Mouse (Mus musculus) CH12.LX (cell line): Measurements from ENCODE around the gene Fer.

Experiments
- BHLHE40 ChIP-seq: IDR thresholded peaks from 2 replicates; pipeline ENCODE4 v1.6.1; 2011; ENCODE audit warnings: mild to moderate bottlenecking, low read depth, low read length, improper control_type of control experiment
- CHD1 ChIP-seq: IDR thresholded peaks from 2 replicates; pipeline ENCODE4 v1.6.1; 2012; ENCODE audit warnings: low read depth, low read length, improper control_type of control experiment, inconsistent platforms
- CHD2 ChIP-seq: IDR thresholded peaks from 2 replicates; pipeline ENCODE4 v1.6.1; 2011; ENCODE audit warnings: low read length, improper control_type of control experiment
- CTCF ChIP-seq, 2 experiments: IDR thresholded peaks in 1 of 2; conservative IDR thresholded peaks in 1 of 2; 2 replicates each; pipeline ENCODE4 v1.5.1; 2011 to 2012; ENCODE audit warnings: low read depth in 2 of 2, low read length in 2 of 2, improper control_type of control experiment in 1 of 2, inconsistent platforms in 1 of 2, mild to moderate bottlenecking in 1 of 2, moderate library complexity in 1 of 2
- E2F4 ChIP-seq: IDR thresholded peaks from 2 replicates; pipeline ENCODE4 v1.6.1; 2011; ENCODE audit warnings: low read depth, low read length, improper control_type of control experiment; ENCODE audit not compliant: insufficient replicate concordance
- MAX ChIP-seq: IDR thresholded peaks from 2 replicates; pipeline ENCODE4 v1.6.1; 2011; ENCODE audit warnings: low read length, improper control_type of control experiment
- NRF1 ChIP-seq: IDR thresholded peaks from 2 replicates; pipeline ENCODE4 v1.6.1; 2014; ENCODE audit warnings: low read depth, mild to moderate bottlenecking, inconsistent platforms, low read length, improper control_type of control experiment, moderate library complexity
- POLR2A ChIP-seq: IDR thresholded peaks from 2 replicates; pipeline ENCODE4 v1.6.1; 2011; ENCODE audit warnings: low read depth, mild to moderate bottlenecking, improper control_type of control experiment, low read length
- POLR2AphosphoS2 ChIP-seq: IDR thresholded peaks from 2 replicates; pipeline ENCODE4 v1.6.1; 2011; ENCODE audit warnings: low read depth, low read length, improper control_type of control experiment
- RAD21 ChIP-seq: IDR thresholded peaks from 2 replicates; pipeline ENCODE4 v1.6.1; 2011; ENCODE audit warnings: low read depth, mild to moderate bottlenecking, low read length, improper control_type of control experiment, moderate library complexity
- RCOR1 ChIP-seq: conservative IDR thresholded peaks from 2 replicates; pipeline ENCODE4 v1.6.1; 2012; ENCODE audit warnings: low read depth, mild to moderate bottlenecking, inconsistent platforms, low read length, improper control_type of control experiment
- SMC3 ChIP-seq: IDR thresholded peaks from 2 replicates; pipeline ENCODE4 v1.6.1; 2011; ENCODE audit warnings: low read depth, low read length, improper control_type of control experiment
- USF1 ChIP-seq: IDR thresholded peaks from 2 replicates; pipeline ENCODE4 v1.6.1; 2014; ENCODE audit warnings: low read depth, mild to moderate bottlenecking, inconsistent platforms, low read length, improper control_type of control experiment
- ZNF384 ChIP-seq: IDR thresholded peaks from 2 replicates; pipeline ENCODE4 v1.6.1; 2012; ENCODE audit warnings: low read depth, low read length, improper control_type of control experiment, inconsistent platforms

DNA sequence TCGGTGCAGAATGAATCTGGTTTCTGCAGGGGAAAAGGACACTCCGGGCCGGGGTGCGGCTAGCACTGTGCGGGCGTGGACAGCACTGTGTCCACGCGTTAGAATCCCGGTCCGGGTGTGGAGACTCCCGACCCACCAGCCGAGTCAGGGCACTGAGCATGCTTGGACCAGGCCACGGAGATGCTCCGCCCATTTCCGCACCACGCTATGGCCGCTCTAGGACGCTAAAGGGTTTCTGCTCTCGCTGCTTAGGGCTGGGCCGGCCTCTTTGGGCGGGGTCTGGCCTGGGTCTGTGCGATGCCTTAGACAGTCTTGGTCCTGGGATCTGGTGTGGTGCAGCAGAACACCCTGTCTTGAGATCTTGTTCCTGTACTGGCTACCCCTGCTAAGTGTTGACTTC, 13.3 kb upstream of the Fer start:
- no peak for TF ChIP-seq ZNF384
- TF ChIP-seq POLR2A, result no peak
- no peak for TF ChIP-seq CTCF (conservative IDR thresholded peaks at IDR 0.05 in 1 of 2, IDR thresholded peaks at IDR 0.05 in 1 of 2; ENCODE audit: low read depth in 2 of 2, low read length in 2 of 2)
- TF ChIP-seq MAX, result no peak
- no peak for TF ChIP-seq POLR2AphosphoS2
- no peak for TF ChIP-seq RCOR1
- no peak for TF ChIP-seq SMC3
- no peak for TF ChIP-seq E2F4
- TF ChIP-seq USF1, result no peak
- TF ChIP-seq CHD2, result no peak
- TF ChIP-seq RAD21, result no peak
- TF ChIP-seq NRF1, result peak; percentile 46; the same call in 1 of the 2 replicates
- no peak for TF ChIP-seq BHLHE40
- no peak for TF ChIP-seq CHD1
